Mouse (Mus musculus) gastrocnemius, adult 2 months (tissue): ENCODE results near the gene Rbbp4. TPM values are rescaled to one million over a fixed set of nuclear protein-coding genes. Genes with fewer than 3 reads are reported as not detected.

ENCODE experiments used
- DNase-seq: peaks from one replicate; pipeline ENCODE4 v3.0.0; 2022
- H3K27ac ChIP-seq: fragments of 200-600 bp; 2 replicates; pipeline ENCODE4 v1.8.1; 2022; ENCODE audit warnings: mild to moderate bottlenecking
- H3K4me3 ChIP-seq: fragments of 200-600 bp; 2 replicates; pipeline ENCODE4 v1.8.1; 2022; ENCODE audit warnings: mild to moderate bottlenecking, moderate library complexity
- CTCF ChIP-seq: fragments of 200-600 bp; IDR thresholded peaks from 2 replicates; pipeline ENCODE4 v1.8.1; 2022; ENCODE audit warnings: antibody characterized with exemption, mild to moderate bottlenecking, moderate library complexity
- intact Hi-C: fragments of 180-260 bp; cut with DNase I; formaldehyde crosslinking; loops from one replicate; pipeline ENCODE4 v1.15.1; 2025
- microRNA-seq: library from miRNA; unstranded; fragments of <30 nt; microRNA quantifications from one replicate; pipeline ENCODE4 v1.2.0, GENCODE M21; 2021
- total RNA-seq, 2 experiments: library from RNA; stranded (reverse); gene quantifications; 2 replicates each; pipeline ENCODE4 v1.2.3; 2021

The Rbbp4 gene
- total RNA-seq, 2 experiments from 2014 or later, result 38.5 to 46.9 TPM

- Histone ChIP-seq H3K27ac (no peak overlapping the region), H3K4me3 (no peak overlapping the region)
- TF ChIP-seq CTCF, result no peak
- intact Hi-C loops, result no loop called here
- no peak for DNase-seq
These were observed 50.5 kb downstream of the Rbbp4 start for GRCm38 (mm10) chr4:129284685-129285084.

DNA sequence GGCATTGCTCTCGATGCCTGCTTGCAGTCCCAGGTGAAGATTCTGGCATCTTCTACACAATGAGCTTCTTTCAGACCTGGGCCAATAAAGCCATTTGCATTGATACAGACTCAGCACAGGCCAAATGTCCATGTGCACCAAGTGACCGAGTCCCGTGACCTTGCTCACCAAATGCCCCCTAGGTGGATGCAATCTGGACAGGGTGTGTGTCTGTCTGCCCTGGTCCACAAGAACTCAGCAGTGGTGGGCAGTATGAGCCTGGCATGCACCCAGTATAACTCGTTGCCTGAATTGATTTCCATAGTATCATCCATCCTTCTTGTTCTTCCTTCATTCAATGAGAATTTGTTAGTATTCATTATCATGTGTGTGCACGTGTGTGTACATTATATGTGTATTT is 51.9 kb downstream of the Rbbp4 start:
- intact Hi-C loops, result no loop called here
- TF ChIP-seq CTCF, result no peak
- Histone ChIP-seq H3K27ac (no peak overlapping the region), H3K4me3 (no peak overlapping the region)
- no peak for DNase-seq

GRCm38 (mm10) chr4:129282786-129283185 is 52.4 kb downstream of the Rbbp4 start:
- no peak overlapping the region for H3K27ac ChIP-seq
- TF ChIP-seq CTCF, result no peak
- DNase-seq, result no peak
- intact Hi-C loops, result no loop called here
- H3K4me3 ChIP-seq, result no peak overlapping the region

DNA sequence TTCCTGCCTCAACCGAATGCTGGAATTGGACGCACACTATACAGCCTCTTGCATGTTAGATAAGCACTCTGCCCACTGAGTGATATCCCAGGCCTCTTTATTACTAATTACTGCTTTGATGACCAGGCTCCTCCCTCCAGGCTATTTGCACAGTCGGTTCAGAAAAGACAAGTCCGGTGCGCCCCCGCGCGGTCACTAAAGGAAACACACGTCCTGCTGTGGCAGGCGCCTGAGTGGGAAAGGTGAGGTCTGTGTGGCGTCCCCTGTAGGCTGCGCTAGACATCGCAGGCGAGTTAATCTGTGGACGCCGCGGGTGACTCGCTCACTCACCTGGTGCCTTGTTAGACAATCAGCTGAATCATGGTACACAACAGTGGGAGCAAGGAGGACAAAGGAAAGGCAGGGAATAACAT is 58.7 kb downstream of the Rbbp4 start:
- TF ChIP-seq CTCF, result no peak; the same call in 1 of the 2 replicates
- DNase-seq, result peak; percentile 96
- Histone ChIP-seq H3K4me3 (no peak overlapping the region), H3K27ac (no peak overlapping the region)
- intact Hi-C loops, result loop anchor here (1.0 to 2.0 kb wide), 2 partner anchors 67 to 142 kb away; no protein-coding TSS in a partner anchor

DNA sequence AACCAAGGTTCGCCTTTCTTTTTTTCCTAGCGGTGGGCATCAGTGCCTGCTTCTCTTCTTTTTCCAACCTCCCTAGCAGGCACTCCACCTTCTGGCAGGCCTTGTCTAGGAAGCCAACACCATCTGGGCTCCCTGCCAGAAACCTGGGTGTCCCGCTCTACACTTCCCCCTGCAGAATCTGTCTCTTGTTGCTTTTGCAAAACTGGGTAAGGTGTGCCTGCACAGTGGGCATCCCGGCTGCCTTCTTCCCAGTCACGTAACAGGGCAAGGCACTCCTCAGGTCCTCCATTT is 62.5 kb downstream of the Rbbp4 start:
- intact Hi-C loops, result no loop called here
- DNase-seq, result peak; percentile 79
- H3K4me3 ChIP-seq, result no peak overlapping the region
- peak; percentile 29; the same call in 1 of the 2 replicates for TF ChIP-seq CTCF
- no peak overlapping the region for H3K27ac ChIP-seq

DNA sequence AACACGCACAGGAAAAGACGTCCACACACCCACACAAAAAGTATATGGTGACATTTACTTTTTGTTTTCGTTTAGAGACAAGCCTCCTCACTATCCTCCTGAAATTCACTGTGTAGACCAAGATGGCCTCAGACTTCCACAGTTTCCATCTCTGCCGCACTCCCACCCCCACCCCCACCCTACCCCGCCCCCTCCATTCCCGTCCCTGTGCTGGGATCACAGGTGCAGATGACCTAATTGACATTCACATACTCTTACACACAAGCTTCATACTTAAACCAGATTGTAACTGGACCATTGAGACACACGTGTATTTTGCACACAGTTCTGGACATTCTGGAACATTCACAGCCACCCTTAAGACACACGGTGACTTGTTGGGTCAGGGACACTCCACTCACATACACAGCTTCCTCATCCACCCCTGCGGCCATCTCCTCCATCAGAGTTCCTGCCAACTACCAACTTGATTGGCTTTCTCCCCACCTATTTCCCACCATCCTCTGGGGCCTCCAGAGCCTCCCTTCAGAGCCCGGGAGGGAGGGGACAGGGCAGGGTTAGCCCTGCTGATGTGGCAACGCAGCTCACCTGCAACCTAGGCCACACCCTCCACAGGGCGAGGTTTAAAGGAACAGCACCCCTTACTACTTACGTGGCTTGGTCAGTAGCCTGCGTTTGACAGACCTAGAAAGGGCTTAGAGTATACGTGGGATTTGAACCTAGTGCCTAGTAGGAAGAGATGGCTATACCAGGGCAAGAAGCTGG is 63.0 kb downstream of the Rbbp4 start:
- no peak for DNase-seq
- Histone ChIP-seq H3K27ac (no peak overlapping the region), H3K4me3 (no peak overlapping the region)
- intact Hi-C loops, result no loop called here
- TF ChIP-seq CTCF, result no peak

GRCm38 (mm10) chr4:129268698-129269097 is 66.5 kb downstream of the Rbbp4 start:
- TF ChIP-seq CTCF, result no peak
- no peak overlapping the region for H3K27ac ChIP-seq
- intact Hi-C loops, result loop anchor here (5.0 kb wide), 1 partner anchor 46 kb away; no protein-coding TSS in a partner anchor
- DNase-seq, result no peak
- H3K4me3 ChIP-seq, result no peak overlapping the region

DNA sequence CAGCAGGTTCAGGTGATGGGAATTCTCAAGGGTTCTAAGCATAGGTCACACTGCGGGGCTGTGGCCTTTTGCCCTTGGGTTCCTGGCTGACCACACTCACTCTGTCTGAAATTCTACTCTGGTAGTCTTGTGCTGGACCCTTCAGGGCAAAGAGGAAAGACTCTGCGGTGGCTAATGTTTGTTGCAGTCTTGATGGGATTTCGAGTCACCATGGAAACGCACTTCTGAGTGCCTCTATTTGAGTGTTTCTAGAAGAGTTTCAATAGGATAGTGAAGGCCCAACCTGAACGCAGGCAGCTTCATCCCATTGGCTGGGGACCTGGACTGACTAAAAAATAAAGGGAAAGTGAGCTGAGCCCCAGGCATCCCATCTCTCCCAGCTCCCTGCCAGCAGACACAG is 68.3 kb downstream of the Rbbp4 start:
- Histone ChIP-seq H3K4me3 (no peak overlapping the region), H3K27ac (no peak overlapping the region)
- no peak for TF ChIP-seq CTCF
- no peak for DNase-seq
- intact Hi-C loops, result loop anchor here (5.0 kb wide), 1 partner anchor 45 kb away; no protein-coding TSS in a partner anchor

GRCm38 (mm10) chr4:129266191-129266590 is 69.0 kb downstream of the Rbbp4 start:
- TF ChIP-seq CTCF, result no peak
- no peak for DNase-seq
- Histone ChIP-seq H3K4me3 (no peak overlapping the region), H3K27ac (no peak overlapping the region)
- intact Hi-C loops, result loop anchor here (5.0 kb wide), 1 partner anchor 44 kb away; no protein-coding TSS in a partner anchor

- Histone ChIP-seq H3K27ac (peak overlapping the region; percentile 66), H3K4me3 (peak overlapping the region; percentile 40)
- intact Hi-C loops, result no loop called here
- DNase-seq, result peak; percentile 64
- no peak for TF ChIP-seq CTCF
These were observed 71.7 kb downstream of the Rbbp4 start for GRCm38 (mm10) chr4:129263225-129264021.

DNA sequence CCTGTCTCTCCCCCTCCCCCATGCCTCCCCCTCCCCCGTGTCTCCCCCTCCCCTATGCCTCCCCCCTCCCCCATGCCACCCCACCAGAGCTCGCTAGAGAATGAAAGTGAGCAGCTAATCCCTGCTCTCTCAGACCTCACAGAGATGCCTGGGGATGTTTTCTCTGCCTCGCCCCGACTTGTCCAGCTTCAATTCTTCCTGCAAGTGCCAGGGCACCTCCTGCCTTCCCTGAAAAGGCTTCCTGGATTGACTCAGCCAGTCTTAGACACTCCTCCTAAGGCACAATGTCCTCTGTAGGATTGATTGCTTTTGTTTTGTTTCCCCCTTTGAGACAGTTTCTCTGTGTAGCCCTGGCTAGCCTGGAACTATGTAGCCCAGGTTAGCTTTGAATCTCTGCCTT is 74.0 kb downstream of the Rbbp4 start, which contains the start of gene C77080:
TSS of gene C77080 (minus strand) at position 209 of the 400 bp plus-strand sequence.
- no peak within 1 kb of the TSS for H3K4me3 ChIP-seq
- no peak within 1 kb of the TSS for H3K27ac ChIP-seq
- no peak for TF ChIP-seq CTCF
- no peak for DNase-seq
- intact Hi-C loops, result no loop called here

DNA sequence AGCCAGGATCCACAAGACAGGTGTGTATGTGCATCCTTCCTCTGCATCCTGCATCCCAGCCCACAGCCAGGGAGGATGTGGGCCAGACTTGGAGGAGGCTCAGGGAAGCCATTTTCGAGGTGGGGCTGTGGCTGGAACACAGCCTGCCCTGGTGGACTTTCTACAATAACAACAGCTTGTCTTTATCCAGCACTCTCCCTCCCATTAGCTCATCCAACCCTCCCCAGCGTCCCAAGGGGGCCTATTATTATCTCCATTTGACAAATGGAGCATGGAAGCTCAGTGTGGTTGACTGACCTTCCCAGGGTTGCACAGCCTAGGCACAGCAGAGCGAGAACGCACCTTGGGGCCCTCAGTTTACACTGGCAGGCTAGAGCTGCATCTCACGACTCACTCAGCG is 74.5 kb downstream of the Rbbp4 start:
- Histone ChIP-seq H3K27ac (no peak overlapping the region), H3K4me3 (no peak overlapping the region)
- no peak for TF ChIP-seq CTCF
- no peak for DNase-seq
- intact Hi-C loops, result no loop called here

- TF ChIP-seq CTCF, result no peak
These were observed 76.1 kb downstream of the Rbbp4 start for GRCm38 (mm10) chr4:129259101-129259500.

More at GRCm38 (mm10) chr4:129259101-129259500, 76.1 kb downstream of the Rbbp4 start:
- Histone ChIP-seq H3K27ac (no peak overlapping the region), H3K4me3 (no peak overlapping the region)
- DNase-seq, result no peak
- intact Hi-C loops, result no loop called here

Small RNA genes within 50 kb of the gene (microRNA-seq; reads per million reads assigned to microRNA genes)
- gene Gm22994, result not detected

Other genes with a start within 250 kb of the Rbbp4 start
- gene Tmem54, start 229.8 kb downstream of the Rbbp4 start, total RNA-seq, result not detected
- not detected for gene Hpca, start 213.3 kb downstream of the Rbbp4 start, total RNA-seq
- 100 to 1,000 TPM in 1 of 2 experiments, 10 to 100 TPM in 1; 52.1 to 132 TPM for gene Fndc5, start 198.4 kb downstream of the Rbbp4 start, total RNA-seq
- 1 to 10 TPM; 4.7 to 4.9 TPM for gene S100pbp, start 145.6 kb downstream of the Rbbp4 start, total RNA-seq
- 10 to 100 TPM; 39.8 to 43.0 TPM for gene Yars, start 145.6 kb downstream of the Rbbp4 start, total RNA-seq
- gene C77080, start 74.0 kb downstream of the Rbbp4 start, total RNA-seq, result 1 to 10 TPM; 2.0 to 2.1 TPM
- 10 to 100 TPM; 39.9 to 46.5 TPM for gene Sync, start 47.8 kb downstream of the Rbbp4 start, total RNA-seq
- 10 to 100 TPM; 24.8 to 28.9 TPM for gene Zbtb8os, start 325 bp upstream of the Rbbp4 start, total RNA-seq
- gene Zbtb8a, start 42.7 kb upstream of the Rbbp4 start, total RNA-seq, result 1 to 10 TPM in 1 of 2 experiments, under 1 TPM in 1; 0.61 to 1.3 TPM
- gene Zbtb8b, start 105.5 kb upstream of the Rbbp4 start, total RNA-seq, result not detected
- gene Bsdc1, start 126.2 kb upstream of the Rbbp4 start, total RNA-seq, result 10 to 100 TPM; 34.8 to 36.4 TPM
- gene Tssk3, start 155.7 kb upstream of the Rbbp4 start, total RNA-seq, result not detected
- gene Fam229a, start 155.8 kb upstream of the Rbbp4 start, total RNA-seq, result not detected
- gene Marcksl1, start 178.2 kb upstream of the Rbbp4 start, total RNA-seq, result 1 to 10 TPM in 1 of 2 experiments, under 1 TPM in 1; 0.69 to 1.1 TPM
- 10 to 100 TPM in 1 of 2 experiments, 1 to 10 TPM in 1; 9.1 to 10.6 TPM for gene Hdac1, start 207.3 kb upstream of the Rbbp4 start, total RNA-seq
- not detected for gene Lck, start 238.3 kb upstream of the Rbbp4 start, total RNA-seq
- gene Fam167b, start 243.2 kb upstream of the Rbbp4 start, total RNA-seq, result not detected